Mouse (Mus musculus): ENCODE data around the gene 4930435E12Rik. TPM values are rescaled to one million over a fixed set of nuclear protein-coding genes. Genes with fewer than 3 reads are reported as not detected.

The 4930435E12Rik gene
- polyA plus RNA-seq, 1 experiment = not detected

DNA sequence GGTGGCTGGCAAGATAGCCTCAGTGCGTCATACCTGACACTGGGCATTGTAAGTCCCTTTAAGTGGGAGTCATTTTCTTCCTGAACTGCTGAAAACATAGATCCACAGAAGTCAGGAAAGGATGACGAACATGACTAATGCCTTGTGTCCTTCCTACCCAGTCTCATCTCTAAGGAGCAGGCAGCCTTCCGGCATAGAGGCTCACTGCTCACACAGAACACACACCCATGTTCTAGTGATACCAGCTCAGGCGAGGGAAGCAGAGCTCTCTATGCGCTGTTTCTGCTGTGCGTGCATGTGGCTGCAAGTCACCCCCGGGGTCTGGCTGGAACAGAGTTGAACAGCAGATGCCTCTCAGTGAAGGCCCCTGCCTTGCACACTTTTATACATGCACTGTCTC, 43.2 kb downstream of the 4930435E12Rik start:
- TF ChIP-seq POLR2A (IDR thresholded peaks at IDR 0.05; ENCODE audit: low read depth, low read length) = no peak
- no peak for TF ChIP-seq CTCF (IDR thresholded peaks at IDR 0.05; ENCODE audit: extremely low read depth, insufficient read depth, insufficient read length, insufficient replicate concordance)
- no peak for DNase-seq (ENCODE audit: low read depth in 1 of 2, low spot score in 2 of 2)
- no peaks in the 10 kb centered on the region for H3K4me1 ChIP-seq (ENCODE audit: control insufficient read depth, insufficient read depth, insufficient read length)
- no peak overlapping the region for H3K4me3 ChIP-seq (ENCODE audit: extremely low read depth, insufficient read depth, insufficient read length)
- 93% methylated on average over 7 of the region's 7 CpGs for WGBS
- no peaks in the 10 kb centered on the region for H3K27me3 ChIP-seq (ENCODE audit: control insufficient read depth, insufficient read depth, low read length)
- H3K36me3 ChIP-seq (ENCODE audit: control insufficient read depth, insufficient read depth, low read length) = no peaks in the 10 kb centered on the region
- H3K27ac ChIP-seq (ENCODE audit: insufficient read depth, low read length) = no peak overlapping the region

DNA sequence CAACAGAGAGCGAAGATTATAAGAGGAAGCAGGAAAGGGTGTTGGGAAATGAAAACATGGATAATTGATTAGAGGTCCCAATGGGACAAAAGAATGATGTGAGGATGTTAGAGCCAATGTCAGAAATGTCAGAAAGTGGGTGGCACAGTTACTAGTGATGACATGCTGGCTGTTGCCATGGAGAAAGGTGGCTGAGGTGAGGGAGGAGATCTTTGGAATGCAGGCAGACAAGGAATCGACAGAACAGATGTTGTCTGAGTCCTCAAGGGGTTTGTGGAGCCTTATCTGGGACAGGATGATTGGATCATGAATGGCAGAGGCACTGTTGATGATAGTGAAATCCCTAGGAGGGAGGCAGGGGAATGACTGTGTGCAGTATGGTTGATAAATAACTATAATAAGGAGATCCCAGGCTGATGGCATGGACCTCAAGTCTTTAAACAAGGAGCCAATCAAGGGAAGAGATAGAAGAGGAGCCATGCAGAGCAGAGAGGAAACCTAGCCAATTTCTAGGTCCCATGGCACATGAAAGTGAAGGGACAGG, 46.0 kb downstream of the 4930435E12Rik start:
- Histone ChIP-seq H3K4me1 (ENCODE audit: control insufficient read depth, insufficient read depth, insufficient read length) (no peaks in the 10 kb centered on the region), H3K4me3 (ENCODE audit: extremely low read depth, insufficient read depth, insufficient read length) (no peak overlapping the region), H3K27me3 (ENCODE audit: control insufficient read depth, insufficient read depth, low read length) (no peaks in the 10 kb centered on the region), H3K36me3 (ENCODE audit: control insufficient read depth, insufficient read depth, low read length) (no peaks in the 10 kb centered on the region), H3K27ac (ENCODE audit: insufficient read depth, low read length) (no peak overlapping the region)
- WGBS = 69% methylated on average over 2 of the region's 2 CpGs
- no peak for DNase-seq (ENCODE audit: low read depth in 1 of 2, low spot score in 2 of 2)
- TF ChIP-seq POLR2A (IDR thresholded peaks at IDR 0.05; ENCODE audit: low read depth, low read length) (no peak), CTCF (IDR thresholded peaks at IDR 0.05; ENCODE audit: extremely low read depth, insufficient read depth, insufficient read length, insufficient replicate concordance) (no peak)

DNA sequence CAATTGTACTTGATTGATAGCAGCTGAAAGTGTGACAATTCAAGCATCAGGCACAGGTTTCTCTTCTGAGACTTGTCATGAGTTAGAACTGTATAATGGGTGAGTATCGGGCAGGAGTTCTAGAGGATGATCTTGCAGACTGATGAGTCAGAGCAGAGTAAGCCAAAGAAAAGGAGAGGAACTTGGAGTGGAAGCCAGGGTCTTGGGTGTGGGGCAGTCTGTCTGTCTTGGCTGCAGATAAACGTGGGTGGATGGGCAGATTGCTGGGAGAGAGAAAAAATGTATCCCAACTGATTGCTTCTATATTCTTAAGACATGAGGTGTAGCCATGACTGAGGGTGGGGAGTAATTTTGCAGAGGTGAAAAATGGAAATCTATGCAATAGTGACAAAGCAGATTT, 46.6 kb downstream of the 4930435E12Rik start:
- TF ChIP-seq POLR2A (IDR thresholded peaks at IDR 0.05; ENCODE audit: low read depth, low read length) (no peak), CTCF (IDR thresholded peaks at IDR 0.05; ENCODE audit: extremely low read depth, insufficient read depth, insufficient read length, insufficient replicate concordance) (no peak)
- no peak overlapping the region for H3K27ac ChIP-seq (ENCODE audit: insufficient read depth, low read length)
- 60% methylated on average over 2 of the region's 2 CpGs for WGBS
- H3K4me3 ChIP-seq (ENCODE audit: extremely low read depth, insufficient read depth, insufficient read length) = no peak overlapping the region
- no peaks in the 10 kb centered on the region for H3K27me3 ChIP-seq (ENCODE audit: control insufficient read depth, insufficient read depth, low read length)
- DNase-seq (ENCODE audit: low read depth in 1 of 2, low spot score in 2 of 2) = no peak
- no peaks in the 10 kb centered on the region for H3K36me3 ChIP-seq (ENCODE audit: control insufficient read depth, insufficient read depth, low read length)
- H3K4me1 ChIP-seq (ENCODE audit: control insufficient read depth, insufficient read depth, insufficient read length) = no peaks in the 10 kb centered on the region

DNA sequence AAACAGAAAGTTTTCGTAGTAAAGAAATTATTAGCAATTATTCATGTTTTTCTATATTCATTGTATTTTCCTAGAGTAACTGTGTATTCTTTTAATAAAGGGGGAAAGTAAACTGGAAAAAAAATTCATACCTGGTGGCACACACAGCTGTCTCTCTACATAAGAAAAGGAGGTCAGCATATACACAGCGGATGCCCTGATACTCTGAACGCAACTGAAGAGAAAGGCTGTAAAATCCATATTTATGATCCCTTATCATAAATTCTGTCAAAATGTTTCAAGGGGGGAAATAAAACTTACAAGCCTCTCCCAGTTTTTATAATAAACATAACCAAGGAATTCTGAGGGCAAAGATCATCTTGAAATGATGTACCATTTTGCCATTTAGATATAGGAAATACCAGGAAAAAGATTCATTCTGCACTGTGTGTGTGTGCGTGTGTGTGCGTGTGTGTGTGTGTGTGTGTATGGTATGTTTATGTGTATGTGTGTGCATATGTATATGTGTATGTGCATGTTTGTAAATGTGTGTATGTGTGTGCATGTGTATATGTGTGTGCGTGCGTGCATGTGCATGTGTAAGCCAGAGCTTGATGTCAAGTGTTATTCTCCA, 47.5 kb downstream of the 4930435E12Rik start:
- no peaks in the 10 kb centered on the region for H3K27me3 ChIP-seq (ENCODE audit: control insufficient read depth, insufficient read depth, low read length)
- WGBS = 92% methylated on average over 7 of the region's 7 CpGs
- DNase-seq (ENCODE audit: low read depth in 1 of 2, low spot score in 2 of 2) = no peak
- no peaks in the 10 kb centered on the region for H3K36me3 ChIP-seq (ENCODE audit: control insufficient read depth, insufficient read depth, low read length)
- TF ChIP-seq POLR2A (IDR thresholded peaks at IDR 0.05; ENCODE audit: low read depth, low read length) (no peak), CTCF (IDR thresholded peaks at IDR 0.05; ENCODE audit: extremely low read depth, insufficient read depth, insufficient read length, insufficient replicate concordance) (no peak)
- H3K4me1 ChIP-seq (ENCODE audit: control insufficient read depth, insufficient read depth, insufficient read length) = no peaks in the 10 kb centered on the region
- no peak overlapping the region for H3K27ac ChIP-seq (ENCODE audit: insufficient read depth, low read length)
- H3K4me3 ChIP-seq (ENCODE audit: extremely low read depth, insufficient read depth, insufficient read length) = no peak overlapping the region

DNA sequence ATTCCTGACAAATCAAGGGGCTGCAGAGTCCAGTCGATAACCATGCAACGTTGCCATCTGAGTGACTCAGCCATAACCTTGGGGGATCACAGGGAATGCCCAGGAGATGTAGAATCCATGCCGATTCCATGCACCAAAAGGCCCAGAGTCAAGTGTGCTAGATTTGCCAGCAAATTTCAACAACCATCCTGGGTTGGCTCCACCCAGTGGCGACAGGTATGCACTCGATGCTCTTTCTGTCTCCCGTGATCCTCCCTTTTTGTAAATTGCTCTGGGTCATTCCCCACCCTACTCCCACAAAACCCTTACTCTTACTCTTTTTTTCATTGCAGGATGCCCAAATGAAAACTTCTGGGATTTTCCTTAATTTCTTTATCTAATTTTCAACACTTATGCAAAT, 52.2 kb downstream of the 4930435E12Rik start:
- no peak overlapping the region for H3K27ac ChIP-seq (ENCODE audit: insufficient read depth, low read length)
- H3K4me3 ChIP-seq (ENCODE audit: extremely low read depth, insufficient read depth, insufficient read length) = no peak overlapping the region
- H3K27me3 ChIP-seq (ENCODE audit: control insufficient read depth, insufficient read depth, low read length) = no peaks in the 10 kb centered on the region
- DNase-seq (ENCODE audit: low read depth in 1 of 2, low spot score in 2 of 2) = no peak
- no peak for TF ChIP-seq CTCF (IDR thresholded peaks at IDR 0.05; ENCODE audit: extremely low read depth, insufficient read depth, insufficient read length, insufficient replicate concordance)
- no peak for TF ChIP-seq POLR2A (IDR thresholded peaks at IDR 0.05; ENCODE audit: low read depth, low read length)
- 73% methylated on average over 6 of the region's 6 CpGs for WGBS
- H3K4me1 ChIP-seq (ENCODE audit: control insufficient read depth, insufficient read depth, insufficient read length) = no peaks in the 10 kb centered on the region
- H3K36me3 ChIP-seq (ENCODE audit: control insufficient read depth, insufficient read depth, low read length) = no peaks in the 10 kb centered on the region

DNA sequence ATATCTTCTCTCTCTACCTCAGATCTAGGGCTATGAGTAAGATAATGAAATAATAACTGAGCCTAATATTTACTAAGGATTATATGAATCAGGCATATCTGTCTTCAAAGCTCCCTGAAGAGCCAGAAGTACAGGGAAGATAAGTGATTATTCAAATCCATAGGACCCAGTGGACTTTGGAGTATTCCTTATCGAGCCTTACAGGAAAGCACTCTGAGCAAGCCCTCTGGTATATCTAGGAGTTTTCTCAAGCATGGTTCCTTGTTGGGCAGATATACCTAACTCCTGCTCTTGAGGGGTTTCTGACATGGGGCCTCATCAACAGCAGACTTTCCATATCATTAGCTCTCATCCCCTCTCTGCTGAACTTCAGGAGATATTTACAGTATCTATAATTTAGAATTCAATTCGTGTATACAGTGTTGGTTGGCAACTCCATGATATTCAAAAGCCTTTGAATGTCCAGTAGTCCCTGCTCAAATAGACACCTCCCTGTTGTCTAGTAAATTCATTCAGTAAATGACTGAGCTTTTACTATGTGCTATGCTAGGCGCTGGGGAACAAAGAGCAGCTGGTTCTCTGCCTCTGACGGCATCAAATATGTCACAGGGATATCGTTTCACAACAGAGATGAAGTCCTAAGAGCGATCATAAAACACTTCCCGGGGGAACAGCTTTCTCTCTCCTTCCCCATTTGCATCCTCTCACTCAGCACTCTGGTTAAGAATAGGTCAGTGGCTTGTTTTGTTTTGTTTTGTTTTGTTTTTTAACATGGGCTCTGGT, 53.4 kb downstream of the 4930435E12Rik start:
- no peak overlapping the region for H3K27ac ChIP-seq (ENCODE audit: insufficient read depth, low read length)
- no peak for TF ChIP-seq CTCF (IDR thresholded peaks at IDR 0.05; ENCODE audit: extremely low read depth, insufficient read depth, insufficient read length, insufficient replicate concordance)
- TF ChIP-seq POLR2A (IDR thresholded peaks at IDR 0.05; ENCODE audit: low read depth, low read length) = no peak
- WGBS = 74% methylated on average over 7 of the region's 7 CpGs

More for the DNA sequence above, 53.4 kb downstream of the 4930435E12Rik start:
- Histone ChIP-seq H3K4me1 (ENCODE audit: control insufficient read depth, insufficient read depth, insufficient read length) (no peaks in the 10 kb centered on the region), H3K4me3 (ENCODE audit: extremely low read depth, insufficient read depth, insufficient read length) (no peak overlapping the region), H3K27me3 (ENCODE audit: control insufficient read depth, insufficient read depth, low read length) (no peaks in the 10 kb centered on the region), H3K36me3 (ENCODE audit: control insufficient read depth, insufficient read depth, low read length) (no peaks in the 10 kb centered on the region)
- DNase-seq (ENCODE audit: low read depth in 1 of 2, low spot score in 2 of 2) = no peak
